Mouse (Mus musculus) liver, adult 2 months (tissue): Measurements from ENCODE around the gene Gen1. TPM values are rescaled to one million over a fixed set of nuclear protein-coding genes. Genes with fewer than 3 reads are reported as not detected.
A peak's percentile ranks its signal among the peaks of the same experiment; 100 is the strongest.

Experiments
- DNase-seq: peaks from one replicate; pipeline ENCODE4 v3.0.0-alpha.2; 2011; ENCODE audit warnings: low read depth, low spot score; ENCODE audit errors: extremely low read depth
- H3K27ac ChIP-seq: fragments of 200-500 bp; replicated peaks from 2 replicates; pipeline ENCODE4 v1.5.1; 2012; ENCODE audit warnings: low read depth, mild to moderate bottlenecking, control low read depth, inconsistent platforms, low read length; ENCODE audit not compliant: insufficient read depth
- H3K27me3 ChIP-seq: fragments of 200-500 bp; 2 replicates; pipeline ENCODE4 v1.6.1; 2012; ENCODE audit warnings: mild to moderate bottlenecking, moderate library complexity, low read length, inconsistent platforms; ENCODE audit not compliant: control insufficient read depth, insufficient read depth
- H3K36me3 ChIP-seq: fragments of 200-500 bp; 2 replicates; pipeline ENCODE4 v1.6.1; 2012; ENCODE audit warnings: low read length, inconsistent platforms; ENCODE audit not compliant: control insufficient read depth, insufficient read depth
- H3K4me1 ChIP-seq: fragments of 200-500 bp; 2 replicates; pipeline ENCODE4 v1.6.1; 2011; ENCODE audit warnings: low read length; ENCODE audit not compliant: control insufficient read depth, insufficient read depth
- H3K4me3 ChIP-seq: fragments of 200-500 bp; 2 replicates; pipeline ENCODE4 v1.5.1; 2011; ENCODE audit warnings: low read depth, mild to moderate bottlenecking, control low read depth, low read length, moderate library complexity; ENCODE audit not compliant: insufficient read depth
- H3K79me2 ChIP-seq: fragments of 200-500 bp; 2 replicates; pipeline ENCODE4 v1.6.1; 2012; ENCODE audit warnings: inconsistent platforms, mild to moderate bottlenecking, low read length, moderate library complexity; ENCODE audit not compliant: control insufficient read depth, insufficient read depth
- H3K9ac ChIP-seq: fragments of 200-500 bp; 2 replicates; pipeline ENCODE4 v1.6.1; 2012; ENCODE audit warnings: low read depth, mild to moderate bottlenecking, control low read depth, inconsistent platforms, low read length
- CTCF ChIP-seq: fragments of 200-500 bp; IDR thresholded peaks from 2 replicates; pipeline ENCODE4 v1.5.1; 2011; ENCODE audit warnings: low read depth, low read length, control low read depth
- POLR2A ChIP-seq: fragments of 200-500 bp; IDR thresholded peaks from 2 replicates; pipeline ENCODE4 v1.6.1; 2011; ENCODE audit warnings: low read length, control low read depth; ENCODE audit not compliant: insufficient read depth; ENCODE audit errors: extremely low read depth
- WGBS: fragments of 180-500 bp; shearing (Covaris S2); methylation state at CpG from one replicate; pipeline ENCODE4 v1.1.7; 2018; 5-methylcytosine and 5-hydroxymethylcytosine counted together
- polyA plus RNA-seq: library from polyadenylated mRNA; depleted of rRNA; stranded (reverse); fragments of >200 nt; gene quantifications from 2 replicates; pipeline ENCODE4 v1.2.3, GENCODE M21; 2012
- total RNA-seq: library from RNA; depleted of rRNA; stranded (reverse); fragments of >200 nt; gene quantifications from 2 replicates; pipeline ENCODE4 v1.2.3, GENCODE M21; 2014

Gen1 gene
- total and polyA plus RNA-seq, 2 experiments, result 0.05 to 0.74 TPM

GRCm38 (mm10) chr12:11212881-11213280 lies 52.7 kb downstream of the Gen1 start:
- H3K27ac ChIP-seq, result no peak overlapping the region
- no peaks in the 10 kb centered on the region for H3K27me3 ChIP-seq
- no peak overlapping the region for H3K9ac ChIP-seq
- H3K36me3 ChIP-seq, result no peaks in the 10 kb centered on the region
- no peaks in the 10 kb centered on the region for H3K4me1 ChIP-seq
- 81% methylated on average over 1 of the region's 1 CpGs for WGBS
- TF ChIP-seq CTCF, result no peak
- DNase-seq, result no peak
- H3K79me2 ChIP-seq, result no peaks in the 10 kb centered on the region
- no peak overlapping the region for H3K4me3 ChIP-seq

- DNase-seq, result no peak
- H3K4me1 ChIP-seq, result no peaks in the 10 kb centered on the region
These were observed 55.2 kb downstream of the Gen1 start for GRCm38 (mm10) chr12:11210361-11210760.

GRCm38 (mm10) chr12:11209636-11210035 lies 56.0 kb downstream of the Gen1 start:
- H3K27me3 ChIP-seq, result no peaks in the 10 kb centered on the region
- H3K4me1 ChIP-seq, result no peaks in the 10 kb centered on the region
- H3K9ac ChIP-seq, result no peak overlapping the region
- TF ChIP-seq POLR2A (no peak), CTCF (no peak)
- no peaks in the 10 kb centered on the region for H3K36me3 ChIP-seq
- no peaks in the 10 kb centered on the region for H3K79me2 ChIP-seq
- no peak overlapping the region for H3K27ac ChIP-seq
- H3K4me3 ChIP-seq, result no peak overlapping the region
- WGBS, result 77% methylated on average over 5 of the region's 5 CpGs
- DNase-seq, result no peak

More at GRCm38 (mm10) chr12:11210361-11210760, 55.2 kb downstream of the Gen1 start:
- no peak overlapping the region for H3K4me3 ChIP-seq
- WGBS, result 68% methylated on average over 3 of the region's 3 CpGs
- no peak overlapping the region for H3K27ac ChIP-seq
- H3K36me3 ChIP-seq, result no peaks in the 10 kb centered on the region
- H3K9ac ChIP-seq, result no peak overlapping the region
- TF ChIP-seq CTCF (no peak), POLR2A (no peak)
- H3K79me2 ChIP-seq, result no peaks in the 10 kb centered on the region
- H3K27me3 ChIP-seq, result no peaks in the 10 kb centered on the region

GRCm38 (mm10) chr12:11208872-11209271 lies 56.7 kb downstream of the Gen1 start, which contains the start of gene Msgn1:
Gene Msgn1 (minus strand): TSS chr12:11208972.
- 70% methylated on average over 5 of the region's 5 CpGs for WGBS
- Histone ChIP-seq H3K36me3 (no peaks in the 10 kb centered on the region), H3K9ac (no peak within 1 kb of the TSS), H3K4me3 (no peak within 1 kb of the TSS), H3K79me2 (no peaks in the 10 kb centered on the region), H3K27me3 (no peaks in the 10 kb centered on the region), H3K4me1 (no peaks in the 10 kb centered on the region), H3K27ac (no peak within 1 kb of the TSS)
- no peak for DNase-seq
- TF ChIP-seq CTCF, result no peak
- no peak for TF ChIP-seq POLR2A

GRCm38 (mm10) chr12:11206321-11206720 lies 59.3 kb downstream of the Gen1 start:
- WGBS, result 87% methylated on average over 4 of the region's 4 CpGs

GRCm38 (mm10) chr12:11203694-11204665 lies 61.6 kb downstream of the Gen1 start:
- H3K27me3 ChIP-seq, result no peaks in the 10 kb centered on the region
- no peaks in the 10 kb centered on the region for H3K79me2 ChIP-seq
- H3K4me1 ChIP-seq, result no peaks in the 10 kb centered on the region
- no peaks in the 10 kb centered on the region for H3K36me3 ChIP-seq
- peak overlapping the region; percentile 65 for H3K27ac ChIP-seq
- WGBS, result 65% methylated on average over 18 of the region's 18 CpGs
- H3K4me3 ChIP-seq, result peak overlapping the region; percentile 30
- TF ChIP-seq CTCF, result no peak
- no peak for TF ChIP-seq POLR2A
- DNase-seq, result peak; percentile 15
- peak overlapping the region; percentile 57 for H3K9ac ChIP-seq

More at GRCm38 (mm10) chr12:11206321-11206720, 59.3 kb downstream of the Gen1 start:
- no peak for DNase-seq
- TF ChIP-seq POLR2A (no peak), CTCF (no peak)
- Histone ChIP-seq H3K4me1 (no peaks in the 10 kb centered on the region), H3K36me3 (no peaks in the 10 kb centered on the region), H3K9ac (no peak overlapping the region), H3K27ac (no peak overlapping the region), H3K27me3 (no peaks in the 10 kb centered on the region), H3K79me2 (no peaks in the 10 kb centered on the region), H3K4me3 (no peak overlapping the region)
